Mouse (Mus musculus) heart, embryonic 11.5 days (tissue): ENCODE data around the gene Gjb3. TPM values are rescaled to one million over a fixed set of nuclear protein-coding genes. Genes with fewer than 3 reads are reported as not detected.

Experiments used
- ATAC-seq: fragments of 200-750 bp; cut with Nextera tagmentation; replicated peaks from 2 replicates; pipeline ENCODE4 v1.8.0; 2017; ENCODE audit warnings: moderate library complexity; ENCODE audit not compliant: insufficient number of reproducible peaks, low FRiP score, low TSS enrichment
- H3K27ac ChIP-seq: fragments of 300-500 bp; sonication (generic); 2 replicates; pipeline ENCODE4 v1.5.1; 2014; ENCODE audit warnings: mild to moderate bottlenecking, low read depth, low read length
- H3K27me3 ChIP-seq: fragments of 300-500 bp; sonication (generic); 2 replicates; pipeline ENCODE4 v1.6.1; 2014; ENCODE audit warnings: mild to moderate bottlenecking, low read length, mixed read lengths; ENCODE audit not compliant: control insufficient read depth, insufficient read depth
- H3K36me3 ChIP-seq: fragments of 300-500 bp; sonication (generic); 2 replicates; pipeline ENCODE4 v1.6.1; 2014; ENCODE audit warnings: mild to moderate bottlenecking, low read length, moderate library complexity, mixed read lengths; ENCODE audit not compliant: control insufficient read depth, insufficient read depth
- H3K4me1 ChIP-seq: fragments of 300-500 bp; sonication (generic); 2 replicates; pipeline ENCODE4 v1.6.1; 2014; ENCODE audit warnings: low read length; ENCODE audit not compliant: control insufficient read depth, insufficient read depth
- H3K4me2 ChIP-seq: fragments of 300-500 bp; sonication (generic); 2 replicates; pipeline ENCODE4 v1.6.1; 2014; ENCODE audit warnings: mild to moderate bottlenecking, moderate library complexity
- H3K4me3 ChIP-seq: fragments of 300-500 bp; sonication (generic); 2 replicates; pipeline ENCODE4 v1.5.1; 2014; ENCODE audit warnings: low read depth, low read length
- H3K9ac ChIP-seq: fragments of 300-500 bp; sonication (generic); 2 replicates; pipeline ENCODE4 v1.6.1; 2014; ENCODE audit warnings: mild to moderate bottlenecking, low read depth, low read length, moderate library complexity
- H3K9me3 ChIP-seq: fragments of 300-500 bp; sonication (generic); replicated peaks from 2 replicates; pipeline ENCODE4 v1.6.1; 2016; ENCODE audit warnings: low read length; ENCODE audit not compliant: control insufficient read depth
- WGBS: fragments of 180-500 bp; shearing (Covaris S2); extraction: QIAGEN DNeasy Blood & Tissue Kit; methylation state at CpG from one replicate; pipeline ENCODE4 v1.1.7; 2014; ENCODE audit not compliant: insufficient replicate concordance; 5-methylcytosine and 5-hydroxymethylcytosine counted together
- polyA plus RNA-seq: library from polyadenylated mRNA; unstranded; fragments of >200 nt; fragmentation: Nextera tagmentation; extraction: Ambion mirVana; gene quantifications from 2 replicates; pipeline ENCODE4 v1.2.1, GENCODE M21; 2014

The Gjb3 gene
- polyA plus RNA-seq, 1 experiment from 2014 or later = 0.16 TPM

DNA sequence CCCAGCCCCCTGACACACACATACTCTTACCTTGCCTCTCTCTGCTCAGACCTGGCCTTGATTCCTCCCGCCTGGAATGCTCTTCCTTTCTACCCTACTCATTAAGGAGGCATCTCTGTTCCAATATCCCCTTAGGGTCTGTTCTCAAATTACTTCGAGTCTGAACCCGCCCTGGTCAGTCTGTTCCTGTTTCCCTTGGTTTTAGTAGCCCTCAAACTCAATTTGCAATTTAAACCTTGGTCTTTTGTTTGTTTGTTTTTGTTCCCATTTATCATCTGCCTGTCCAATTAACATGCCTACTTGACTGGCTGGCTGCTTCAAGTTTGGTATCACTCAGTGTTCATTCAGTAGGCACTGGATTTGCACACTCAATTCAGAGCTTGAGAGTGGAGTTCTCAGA, 1.6 kb downstream of the Gjb3 start:
- Histone ChIP-seq H3K4me1 (peaks cover 14% of the 10 kb centered on the region), H3K27ac (no peak overlapping the region), H3K4me3 (no peak overlapping the region), H3K36me3 (no peaks in the 10 kb centered on the region), H3K9ac (no peak overlapping the region), H3K9me3 (no peaks in the 10 kb centered on the region), H3K4me2 (no peak overlapping the region), H3K27me3 (peaks cover 67% of the 10 kb centered on the region)
- 6% methylated on average over 3 of the region's 3 CpGs for WGBS
- no peak for ATAC-seq

DNA sequence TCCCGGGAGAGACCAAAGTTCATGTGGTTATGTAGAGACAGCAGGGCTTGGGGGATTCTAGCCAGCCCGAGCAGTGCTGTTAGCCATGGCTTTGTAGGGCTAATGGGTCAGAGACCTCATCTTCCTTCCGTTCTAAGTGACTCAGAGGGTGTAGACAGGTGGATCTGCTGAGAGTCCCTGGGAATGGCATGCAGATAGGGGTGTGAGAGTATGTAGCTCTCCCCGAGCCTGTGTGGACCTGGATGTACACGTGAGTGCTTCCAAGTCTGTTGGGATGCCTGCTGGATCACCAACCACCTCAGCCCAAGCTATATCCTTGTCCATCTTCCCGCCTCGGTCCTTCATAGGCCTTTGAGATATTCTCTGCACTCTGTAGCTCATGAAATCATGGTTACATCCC, 2.3 kb downstream of the Gjb3 start:
- Histone ChIP-seq H3K9me3 (no peaks in the 10 kb centered on the region), H3K36me3 (no peaks in the 10 kb centered on the region), H3K4me1 (peaks cover 14% of the 10 kb centered on the region), H3K9ac (no peak overlapping the region), H3K27ac (no peak overlapping the region), H3K4me3 (no peak overlapping the region), H3K27me3 (peaks cover 67% of the 10 kb centered on the region), H3K4me2 (no peak overlapping the region)
- 50% methylated on average over 7 of the region's 7 CpGs for WGBS
- no peak for ATAC-seq

DNA sequence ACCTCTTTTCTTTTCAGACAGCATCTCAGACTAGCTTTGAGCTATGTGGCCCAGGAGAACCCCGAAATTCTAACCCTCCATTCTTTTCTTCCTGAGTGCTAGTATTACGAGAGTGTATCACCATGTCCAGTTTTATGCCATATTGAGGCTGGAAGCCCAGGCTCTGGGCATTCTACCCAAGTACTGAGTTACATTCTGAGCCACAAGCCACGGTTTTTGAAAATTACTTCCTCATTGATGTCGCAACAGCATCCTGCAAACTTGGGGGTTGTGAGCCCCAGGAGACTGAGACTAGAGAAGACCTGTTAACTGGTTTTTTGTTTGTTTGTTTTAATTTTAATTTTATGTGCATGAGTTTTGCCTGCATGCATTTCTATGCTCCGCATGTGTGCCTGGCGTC, 2.9 kb downstream of the Gjb3 start:
- Histone ChIP-seq H3K27ac (no peak overlapping the region), H3K4me2 (no peak overlapping the region), H3K4me1 (peaks cover 14% of the 10 kb centered on the region), H3K9ac (no peak overlapping the region), H3K27me3 (peaks cover 64% of the 10 kb centered on the region), H3K9me3 (no peaks in the 10 kb centered on the region), H3K4me3 (no peak overlapping the region), H3K36me3 (no peaks in the 10 kb centered on the region)
- 72% methylated on average over 6 of the region's 6 CpGs for WGBS
- no peak for ATAC-seq

DNA sequence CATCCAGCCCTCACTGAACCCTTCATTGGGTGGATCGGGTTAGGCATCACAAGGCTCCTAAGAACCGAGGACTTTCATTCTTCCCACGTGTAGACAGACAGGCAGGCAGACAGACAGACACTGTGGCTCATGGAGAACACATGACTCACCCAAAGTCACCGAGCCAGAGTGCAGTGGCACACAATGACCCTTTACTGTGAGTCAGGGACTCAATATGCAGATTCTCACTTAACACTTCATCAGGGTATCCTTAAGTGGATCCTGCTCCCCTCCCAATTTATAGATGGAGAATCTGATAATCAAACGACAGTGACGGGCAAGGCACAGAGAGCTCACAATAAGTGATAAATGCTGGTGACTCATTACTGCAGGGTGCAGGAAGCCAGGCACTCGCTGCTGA, 3.4 kb downstream of the Gjb3 start:
- no peaks in the 10 kb centered on the region for H3K36me3 ChIP-seq
- WGBS = 25% methylated on average over 7 of the region's 7 CpGs
- H3K9me3 ChIP-seq = no peaks in the 10 kb centered on the region
- H3K9ac ChIP-seq = no peak overlapping the region
- no peak overlapping the region for H3K27ac ChIP-seq
- H3K4me3 ChIP-seq = no peak overlapping the region
- H3K4me1 ChIP-seq = peaks cover 14% of the 10 kb centered on the region
- no peak for ATAC-seq
- H3K27me3 ChIP-seq = peaks cover 60% of the 10 kb centered on the region
- no peak overlapping the region for H3K4me2 ChIP-seq

DNA sequence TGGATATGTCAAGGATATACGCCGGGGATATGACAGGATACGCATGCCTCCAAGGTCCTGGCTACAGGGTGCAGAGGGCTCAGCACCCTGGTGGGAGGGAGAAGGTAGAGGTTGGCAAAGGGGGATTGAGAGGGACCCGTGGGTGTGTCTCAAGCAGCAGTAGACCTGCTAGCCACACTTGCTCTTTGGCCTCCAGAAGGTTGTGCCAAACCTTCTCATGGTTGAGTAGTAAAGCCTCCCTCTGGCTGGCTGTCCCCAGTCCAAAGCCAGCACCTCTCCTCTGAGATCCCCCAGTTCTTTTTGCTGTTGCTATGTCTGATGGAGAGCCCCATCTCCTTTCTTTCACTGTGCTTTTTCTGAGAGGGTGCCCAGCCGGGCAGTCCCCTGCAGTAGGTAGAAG, 5.4 kb downstream of the Gjb3 start:
- Histone ChIP-seq H3K36me3 (no peaks in the 10 kb centered on the region), H3K27ac (no peak overlapping the region), H3K4me1 (peaks cover 6% of the 10 kb centered on the region), H3K9ac (no peak overlapping the region), H3K27me3 (peaks cover 40% of the 10 kb centered on the region), H3K9me3 (no peaks in the 10 kb centered on the region), H3K4me2 (no peak overlapping the region), H3K4me3 (no peak overlapping the region)
- WGBS = 85% methylated on average over 5 of the region's 5 CpGs
- no peak for ATAC-seq

DNA sequence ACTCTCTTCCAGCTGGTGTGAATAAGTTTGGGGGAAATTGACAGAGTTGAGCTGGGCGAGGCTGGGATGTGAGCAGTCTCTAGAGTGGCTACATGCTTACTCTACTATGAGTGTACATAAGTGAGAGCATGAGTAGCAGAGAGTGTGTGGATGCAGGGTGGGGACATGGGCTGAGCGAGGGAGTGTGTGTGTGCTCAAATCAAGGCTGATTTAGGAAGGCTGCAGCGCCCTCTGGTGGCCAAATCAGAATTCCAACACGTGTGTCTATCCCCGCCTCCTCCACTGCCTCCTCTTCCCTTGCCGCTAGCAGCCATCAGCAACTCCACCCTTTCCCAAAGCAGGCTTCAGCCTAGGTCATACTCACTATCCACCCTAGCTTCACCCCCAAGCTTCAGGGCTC, 5.9 kb downstream of the Gjb3 start:
- peaks cover 2% of the 10 kb centered on the region; the same call in 1 of the 2 replicates for H3K4me1 ChIP-seq
- 6% methylated on average over 6 of the region's 6 CpGs for WGBS
- no peak overlapping the region for H3K4me2 ChIP-seq
- no peaks in the 10 kb centered on the region for H3K36me3 ChIP-seq
- no peaks in the 10 kb centered on the region for H3K9me3 ChIP-seq
- H3K27ac ChIP-seq = no peak overlapping the region
- H3K9ac ChIP-seq = no peak overlapping the region
- no peak overlapping the region for H3K4me3 ChIP-seq
- H3K27me3 ChIP-seq = peaks cover 35% of the 10 kb centered on the region
- no peak for ATAC-seq

DNA sequence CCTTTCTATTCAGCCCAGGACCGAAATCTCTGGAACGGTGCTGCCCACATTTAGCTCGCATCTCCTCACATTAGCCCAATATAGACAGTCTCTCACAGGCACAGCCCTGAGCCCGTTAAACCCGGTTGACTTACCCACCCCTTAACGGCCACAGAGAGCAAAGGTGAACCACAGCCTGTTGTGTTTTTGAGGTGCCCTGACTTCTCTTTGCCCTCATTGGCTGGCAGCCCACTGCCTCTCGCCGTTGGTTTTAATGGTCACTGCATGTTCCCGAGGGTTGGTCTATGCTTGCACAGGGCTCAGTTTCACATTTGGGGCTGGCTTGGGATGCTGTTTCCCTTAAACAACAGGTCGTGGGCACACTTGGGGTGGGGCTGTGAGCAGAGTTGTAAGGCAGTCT, 6.3 kb downstream of the Gjb3 start:
- no peaks in the 10 kb centered on the region for H3K4me1 ChIP-seq
- peaks cover 31% of the 10 kb centered on the region for H3K27me3 ChIP-seq
- H3K4me3 ChIP-seq = no peak overlapping the region
- WGBS = 72% methylated on average over 10 of the region's 10 CpGs
- no peaks in the 10 kb centered on the region for H3K9me3 ChIP-seq
- no peak overlapping the region for H3K9ac ChIP-seq
- no peak for ATAC-seq
- no peak overlapping the region for H3K27ac ChIP-seq
- no peak overlapping the region for H3K4me2 ChIP-seq
- H3K36me3 ChIP-seq = no peaks in the 10 kb centered on the region

DNA sequence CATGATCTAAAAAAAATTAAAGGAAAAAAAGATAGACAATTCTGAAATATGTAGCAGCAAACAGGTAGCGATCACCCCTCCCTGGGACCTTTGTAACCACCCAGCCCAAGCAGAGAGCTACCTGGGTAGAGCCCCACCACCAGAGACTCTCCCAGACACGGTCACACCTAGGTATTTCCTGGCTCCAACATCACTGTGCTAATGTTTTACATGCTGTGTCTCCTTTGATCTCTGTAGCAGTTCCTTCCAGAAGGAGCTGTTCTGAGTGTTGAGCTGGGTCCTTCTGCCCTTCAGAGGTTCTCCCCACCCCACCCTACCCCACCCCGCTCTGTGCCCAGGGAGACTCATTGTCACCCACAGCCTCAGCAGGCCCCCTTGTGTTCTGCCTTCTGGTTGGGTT, 7.0 kb downstream of the Gjb3 start:
- Histone ChIP-seq H3K27me3 (peaks cover 26% of the 10 kb centered on the region), H3K4me3 (no peak overlapping the region), H3K4me2 (no peak overlapping the region), H3K27ac (no peak overlapping the region), H3K4me1 (no peaks in the 10 kb centered on the region), H3K36me3 (no peaks in the 10 kb centered on the region), H3K9ac (no peak overlapping the region), H3K9me3 (no peaks in the 10 kb centered on the region)
- ATAC-seq = no peak
- WGBS = 75% methylated on average over 3 of the region's 3 CpGs

DNA sequence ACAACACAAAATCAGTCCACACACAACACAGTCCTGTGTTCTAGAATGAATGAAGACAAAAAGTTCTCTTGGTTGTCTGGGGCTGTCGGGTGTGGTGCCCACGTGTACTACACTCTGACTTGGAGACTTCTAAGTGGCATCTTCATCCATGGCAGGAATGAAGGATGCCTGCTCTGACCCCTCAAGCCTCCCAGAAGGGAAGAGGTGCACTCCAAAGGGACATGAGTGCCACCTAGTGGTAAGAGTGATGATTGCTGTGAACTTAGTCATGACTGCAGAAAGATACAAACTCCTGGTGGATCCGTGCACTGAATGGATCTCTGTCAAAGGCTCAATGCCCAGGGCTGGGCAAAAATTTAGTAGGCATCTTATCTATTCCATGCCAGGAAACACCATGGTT, 11.0 kb downstream of the Gjb3 start:
- no peaks in the 10 kb centered on the region for H3K36me3 ChIP-seq
- peaks cover 4% of the 10 kb centered on the region; the same call in 1 of the 2 replicates for H3K27me3 ChIP-seq
- no peak overlapping the region for H3K4me3 ChIP-seq
- H3K27ac ChIP-seq = no peak overlapping the region
- H3K9ac ChIP-seq = no peak overlapping the region
- H3K9me3 ChIP-seq = no peaks in the 10 kb centered on the region
- H3K4me1 ChIP-seq = 0 out of 2 replicates have a peak, but pooled peaks cover under 1% of the 10 kb centered on the region
- H3K4me2 ChIP-seq = no peak overlapping the region
- 8% methylated on average over 3 of the region's 3 CpGs for WGBS
- no peak for ATAC-seq
